Mouse (Mus musculus): ENCODE data around the gene Chrng.

- TF ChIP-seq CHD2 (IDR thresholded peaks at IDR 0.05; ENCODE audit: low read depth, low read length) (no peak), HCFC1 (IDR thresholded peaks at IDR 0.05; ENCODE audit: borderline replicate concordance, insufficient read depth, low read length) (no peak), ZC3H11A (IDR thresholded peaks at IDR 0.05; ENCODE audit: borderline replicate concordance, low read depth, low read length) (no peak), ZNF384 (IDR thresholded peaks at IDR 0.05; ENCODE audit: low read depth, low read length) (no peak)
These were observed 7.2 kb upstream of the Chrng start for GRCm38 (mm10) chr1:87197296-87197695.

Measured in ES-E14 (cell line).